Mouse (Mus musculus) cortical plate, adult 2 months (tissue): Measurements from ENCODE around the gene Wapl.

Source experiments
- CTCF ChIP-seq: fragments of 200-500 bp; IDR thresholded peaks from 2 replicates; pipeline ENCODE4 v1.5.1; 2011; ENCODE audit warnings: mild to moderate bottlenecking, control low read depth, low read length; ENCODE audit not compliant: insufficient read depth; ENCODE audit errors: extremely low read depth
- POLR2A ChIP-seq: fragments of 200-500 bp; IDR thresholded peaks from 2 replicates; pipeline ENCODE4 v1.6.1; 2011; ENCODE audit warnings: mild to moderate bottlenecking, low read length, control low read depth; ENCODE audit not compliant: insufficient read depth; ENCODE audit errors: extremely low read depth

GRCm38 (mm10) chr14:34778760-34779159 is 105.0 kb downstream of the Wapl start:
- TF ChIP-seq CTCF (no peak), POLR2A (no peak)
